Mouse (Mus musculus): Measurements from ENCODE around the gene Ptprk.

The Ptprk gene

DNA sequence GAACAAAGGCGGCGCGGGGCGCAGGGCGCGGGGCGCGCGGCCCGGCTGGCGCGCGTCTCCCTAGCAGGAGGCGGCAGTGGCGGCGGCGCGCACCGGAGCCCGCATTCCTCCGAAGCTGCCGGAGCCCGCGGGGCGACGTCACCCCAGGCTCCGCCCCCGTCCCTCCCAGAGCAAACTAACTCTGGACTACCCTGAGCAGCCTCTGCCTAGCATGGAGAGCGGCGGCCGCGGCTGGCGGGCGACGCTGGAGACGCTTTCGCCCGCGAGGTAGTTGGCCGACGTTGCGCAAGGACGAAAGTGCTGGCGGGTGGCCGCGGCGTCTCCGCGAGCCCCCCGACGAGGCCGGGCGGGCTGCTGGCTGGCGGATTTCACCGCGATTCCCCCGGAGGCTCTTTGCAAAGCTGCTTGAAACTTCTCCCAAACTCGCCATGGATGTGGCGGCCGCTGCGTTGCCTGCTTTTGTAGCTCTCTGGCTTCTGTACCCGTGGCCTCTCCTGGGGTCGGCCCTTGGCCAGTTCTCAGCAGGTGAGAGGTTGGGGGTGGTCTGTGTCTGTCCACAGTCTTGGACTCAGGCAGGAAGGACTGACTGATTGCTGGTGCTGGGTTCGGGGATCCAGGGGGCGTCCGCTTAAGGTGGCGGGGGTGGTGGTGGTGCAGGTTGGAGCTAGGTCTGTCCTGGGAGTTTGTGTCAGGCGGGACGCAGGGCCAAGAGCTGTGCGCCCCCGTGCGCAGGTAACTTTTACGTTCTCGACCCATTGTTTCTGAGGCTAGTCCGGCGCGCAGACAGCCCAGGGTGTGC, at the start of gene Ptprk:
TSS of gene Ptprk (plus strand) at position 168 of the 799 bp plus-strand sequence.
- peak; percentile 96 for DNase-seq (ENCODE audit: low read depth, low spot score)

DNA sequence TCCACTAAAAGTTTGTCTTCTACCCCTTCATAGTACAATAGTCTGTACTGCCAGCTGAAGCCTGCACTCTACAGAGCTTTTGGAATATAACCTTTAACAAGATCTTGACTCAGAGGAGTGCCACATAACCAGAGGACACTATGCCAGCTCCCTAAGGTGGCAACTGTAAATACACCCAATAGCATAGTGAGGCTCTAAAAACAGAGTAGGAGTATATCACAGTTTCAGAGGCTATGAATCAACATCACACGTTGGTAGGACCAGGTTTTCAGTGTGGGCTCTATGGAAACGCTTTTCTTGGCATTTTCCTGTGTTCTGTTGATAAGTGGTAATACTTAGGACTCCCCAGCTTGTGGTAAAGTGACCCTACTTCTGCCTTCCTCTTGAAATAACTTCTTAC, 46.8 kb upstream of the Ptprk start:
- no peak for DNase-seq (ENCODE audit: low read depth, low spot score)

DNA sequence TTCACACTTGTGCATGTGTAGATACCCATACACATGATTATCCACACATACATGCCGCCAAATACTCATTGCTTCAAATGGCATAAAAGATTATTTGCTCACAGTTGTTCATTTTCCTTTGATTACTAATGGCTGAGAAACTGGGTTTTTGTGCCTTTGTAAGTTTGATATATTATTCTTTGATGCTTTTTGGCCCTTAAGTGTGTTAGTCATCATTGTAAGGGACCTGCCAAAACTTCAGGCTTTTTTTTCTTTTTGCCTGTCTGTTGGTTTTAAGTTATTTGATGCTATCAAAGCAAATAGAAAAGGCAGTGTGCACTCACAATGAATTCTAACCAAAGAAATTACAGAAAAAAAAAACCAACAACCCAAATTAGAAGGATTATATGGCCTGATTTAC, 38.2 kb upstream of the Ptprk start:
- DNase-seq (ENCODE audit: low read depth, low spot score): no peak

DNA sequence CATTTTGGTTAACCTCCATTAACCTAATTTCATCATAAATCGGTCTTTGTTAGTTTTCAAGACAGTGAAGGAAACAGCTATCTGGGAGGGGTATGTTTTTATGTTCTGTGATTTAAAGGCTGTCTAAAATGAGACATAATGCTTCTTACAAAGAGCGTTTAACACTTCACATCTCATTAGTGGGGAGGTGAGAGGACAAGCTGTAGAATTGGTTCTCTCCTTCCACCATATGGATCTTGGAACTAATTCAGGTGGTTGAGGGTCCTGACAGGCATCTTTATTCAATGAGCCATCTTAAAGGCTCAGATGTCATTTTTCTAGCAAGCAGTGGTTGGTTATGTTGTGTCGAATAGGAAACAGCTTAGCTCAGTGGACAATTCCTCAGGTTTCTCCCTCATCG, 19.9 kb upstream of the Ptprk start:
- no peak for DNase-seq (ENCODE audit: low read depth, low spot score)

DNA sequence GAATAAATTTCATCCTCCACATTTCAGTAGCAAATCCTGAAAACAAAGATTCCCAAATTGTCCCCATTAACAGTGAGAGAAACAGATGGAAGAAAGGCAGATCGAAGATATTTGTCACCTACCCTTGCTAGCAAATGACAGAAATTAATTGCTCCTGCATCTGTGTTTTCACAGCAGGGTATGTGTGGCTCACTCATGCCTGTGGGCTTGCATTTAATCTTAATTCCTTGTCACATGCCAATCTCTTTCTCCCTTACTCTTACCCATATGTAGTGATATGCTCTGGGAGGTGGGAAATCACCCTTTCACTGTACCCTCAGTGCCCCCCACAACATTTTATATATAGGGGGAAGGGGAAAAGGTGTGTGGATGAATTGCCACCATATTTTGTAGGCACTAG, 15.4 kb upstream of the Ptprk start:
- DNase-seq (ENCODE audit: low read depth, low spot score): no peak

DNA sequence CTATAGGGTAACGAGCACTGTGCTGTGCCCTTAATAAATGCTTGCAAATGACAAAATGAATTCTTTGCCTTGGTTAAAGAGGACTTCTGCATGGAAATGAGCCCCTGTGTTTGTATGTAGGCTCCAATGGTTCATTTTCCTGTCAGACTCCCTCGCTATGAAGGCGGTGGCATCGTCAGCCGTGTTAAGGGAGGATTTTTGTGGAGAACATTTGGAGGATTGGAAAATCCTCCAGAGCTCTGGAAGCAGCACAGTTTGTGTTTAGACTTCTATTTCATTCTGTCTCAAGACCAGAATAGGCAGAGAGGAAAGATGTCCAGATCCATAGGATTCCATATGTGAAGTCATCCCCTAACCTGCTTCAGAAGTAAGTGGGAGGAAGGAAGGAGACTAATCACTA, 6.6 kb upstream of the Ptprk start:
- DNase-seq (ENCODE audit: low read depth, low spot score): no peak

DNA sequence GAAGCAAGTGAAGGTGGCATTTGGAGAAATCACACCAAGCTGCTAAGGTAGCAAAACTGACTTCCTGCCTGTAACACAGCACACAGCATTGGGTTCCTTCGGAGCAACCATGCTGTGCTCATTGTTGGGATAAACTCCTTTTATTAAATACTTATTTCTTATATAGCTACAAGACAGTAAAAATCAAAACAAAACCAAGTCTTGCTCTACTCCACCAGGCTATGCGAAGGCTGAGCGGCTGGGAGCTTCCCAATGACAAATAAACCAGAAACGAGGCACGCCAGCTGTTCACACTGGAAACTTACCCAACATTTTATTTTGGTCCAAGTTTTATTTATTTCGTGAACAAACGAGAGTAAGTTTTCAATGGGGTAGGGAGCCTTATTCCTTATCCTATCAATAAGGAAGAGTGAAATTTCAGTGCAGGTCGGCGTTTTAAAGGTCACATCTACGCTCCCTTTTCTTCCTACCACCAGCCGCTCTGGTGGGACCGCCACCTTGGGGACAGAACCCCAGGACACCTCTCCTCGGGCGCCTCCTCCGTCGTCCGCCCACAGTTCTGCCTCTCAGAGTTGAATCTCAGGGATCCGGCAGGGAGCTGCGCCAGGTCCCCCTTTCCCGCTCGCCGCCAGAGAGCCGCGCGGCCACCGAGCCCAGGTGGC, 498 bp upstream of the Ptprk start:
- DNase-seq (ENCODE audit: low read depth, low spot score): peak; percentile 58

DNA sequence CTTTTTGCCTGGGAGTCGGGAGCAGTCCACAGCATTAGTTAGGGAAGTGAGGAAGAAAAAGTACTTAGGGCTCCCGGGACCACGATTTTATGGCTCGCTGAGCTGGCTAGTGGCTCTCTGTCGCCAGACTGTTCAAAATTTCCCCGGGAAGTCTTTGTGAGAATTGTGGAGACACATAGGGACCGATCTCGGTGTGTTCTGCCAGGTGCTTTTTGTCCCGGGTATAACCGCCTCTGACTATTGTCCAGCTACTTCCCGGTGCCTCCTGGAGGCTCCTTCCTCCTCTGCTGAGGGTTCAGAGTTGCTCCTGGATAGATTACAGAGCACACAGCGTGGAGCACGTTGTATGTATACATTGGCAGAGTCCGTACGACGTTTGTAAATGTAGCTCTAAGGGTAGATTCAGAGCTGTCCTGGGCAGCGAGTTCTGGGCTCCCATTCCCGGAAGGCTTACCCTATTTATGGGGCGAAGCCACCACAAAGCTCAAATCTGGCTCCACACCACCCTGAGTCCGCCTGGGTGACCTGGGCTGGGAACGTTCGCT, 943 bp downstream of the Ptprk start:
- peak; percentile 39 for DNase-seq (ENCODE audit: low read depth, low spot score)

DNA sequence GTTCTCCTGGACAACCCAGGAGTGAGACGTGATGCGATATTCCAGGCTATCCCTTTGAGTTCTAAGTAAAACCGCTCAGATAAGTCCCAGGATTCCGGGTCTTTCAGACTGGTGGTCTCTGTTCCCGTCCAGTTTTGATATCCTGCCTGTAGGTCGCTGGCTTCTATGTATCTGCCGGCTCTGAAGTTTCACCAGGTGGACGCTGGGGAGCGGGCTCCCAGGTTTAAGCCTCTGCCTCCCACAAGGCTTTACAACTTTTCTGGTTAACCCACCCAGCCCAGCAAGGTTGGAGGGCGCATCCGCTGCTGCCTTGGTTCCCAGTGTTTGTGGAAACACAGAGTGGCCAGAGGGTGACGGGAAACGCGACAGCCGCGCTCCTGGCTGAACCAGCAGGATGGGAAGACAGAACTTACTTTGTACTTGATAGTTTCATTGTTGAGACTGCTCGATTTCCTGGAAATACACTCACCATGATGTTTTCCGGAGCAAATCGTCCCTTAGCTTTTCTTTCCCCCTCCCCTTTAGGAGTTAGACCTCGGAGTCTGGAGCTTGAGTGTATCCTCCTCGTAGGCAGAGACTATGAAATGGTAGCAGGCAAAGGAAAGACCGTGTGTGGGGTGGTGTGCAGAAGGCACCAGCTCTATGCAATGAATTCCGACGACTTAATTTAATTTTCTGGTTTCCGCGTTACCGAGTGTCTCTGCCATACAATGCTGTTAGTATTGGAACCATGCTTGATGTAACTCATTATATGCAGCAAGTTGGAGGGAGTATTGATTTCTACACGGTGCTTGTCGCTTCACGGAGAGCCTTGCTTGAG, 1.6 kb downstream of the Ptprk start:
- DNase-seq (ENCODE audit: low read depth, low spot score): peak; percentile 56

DNA sequence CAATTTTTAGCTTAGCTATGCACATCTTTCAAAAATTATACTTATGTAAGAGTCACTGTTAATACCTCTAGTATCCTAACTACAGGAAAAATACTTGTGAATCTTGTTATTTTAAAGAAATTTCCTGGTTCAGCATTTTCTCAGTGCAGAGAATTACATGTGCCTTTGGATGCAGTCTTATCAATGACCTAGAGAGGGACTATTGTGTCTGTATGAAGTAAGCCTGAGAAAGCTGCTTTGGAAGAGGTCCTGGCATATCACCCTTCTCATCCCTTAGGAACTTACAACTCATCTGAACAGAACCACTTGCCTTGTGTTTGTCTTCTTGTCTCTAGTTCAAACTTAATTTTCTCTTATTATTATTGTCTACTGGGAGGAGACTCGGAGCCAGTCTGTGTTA, 3.6 kb downstream of the Ptprk start:
- no peak for DNase-seq (ENCODE audit: low read depth, low spot score)

DNA sequence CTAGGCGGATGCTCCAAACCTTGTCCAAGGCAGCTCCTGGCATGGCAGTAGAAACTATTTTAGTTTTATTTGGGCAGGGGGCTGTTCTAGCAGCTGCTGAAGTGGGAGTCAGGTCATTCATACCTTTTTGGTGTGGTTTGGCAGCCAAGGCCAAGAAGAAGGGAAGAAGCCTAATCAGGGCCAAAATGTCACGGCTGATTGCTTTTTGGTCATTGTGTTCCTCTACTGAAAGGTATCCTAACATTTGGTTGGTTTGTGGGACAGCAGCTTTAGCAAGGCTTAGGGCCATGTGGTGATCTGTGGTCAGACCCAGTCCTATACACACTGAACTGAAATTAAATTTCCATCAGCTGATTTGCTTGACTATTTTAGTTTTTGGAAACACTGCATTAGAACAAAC, 6.6 kb downstream of the Ptprk start:
- DNase-seq (ENCODE audit: low read depth, low spot score): no peak

DNA sequence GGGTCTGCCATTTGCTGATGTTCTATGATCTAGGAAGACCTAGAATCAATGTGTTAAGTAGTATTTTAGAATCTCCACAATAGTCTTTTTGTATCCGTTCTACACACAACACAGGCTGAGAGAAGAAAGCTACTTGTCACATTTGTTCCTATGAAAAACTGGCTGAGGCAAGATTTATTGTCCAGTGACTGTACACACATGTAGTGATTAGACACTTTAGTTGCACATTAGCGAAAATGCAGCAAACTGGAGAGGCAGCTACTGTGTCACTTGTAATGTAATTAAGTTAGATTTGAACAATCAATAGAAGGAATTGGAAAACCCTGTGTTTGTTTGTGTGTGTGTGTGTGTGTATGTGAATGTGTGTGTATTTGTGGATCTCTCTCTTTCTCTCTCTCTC, 8.6 kb downstream of the Ptprk start:
- no peak for DNase-seq (ENCODE audit: low read depth, low spot score)

DNA sequence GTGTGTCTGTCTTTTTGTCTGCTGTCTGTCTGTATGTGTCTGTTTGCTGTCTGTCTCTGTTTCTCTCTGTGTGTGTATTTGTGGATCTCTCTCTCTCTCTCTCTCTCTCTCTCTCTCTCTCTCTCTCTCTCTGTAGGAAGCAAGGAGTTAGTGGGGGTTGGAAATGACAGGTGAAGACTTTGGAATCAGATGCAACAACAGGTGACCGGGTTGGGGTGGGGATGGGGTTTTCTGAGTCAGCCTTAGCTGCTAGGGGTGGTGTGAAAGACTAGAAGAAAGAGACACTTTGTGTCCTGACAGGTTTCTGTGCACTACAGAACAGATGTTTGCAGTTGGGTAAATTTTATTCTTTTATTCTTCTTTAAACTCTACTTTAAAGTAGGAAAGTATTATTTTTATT, 9.0 kb downstream of the Ptprk start:
- no peak for DNase-seq (ENCODE audit: low read depth, low spot score)

DNA sequence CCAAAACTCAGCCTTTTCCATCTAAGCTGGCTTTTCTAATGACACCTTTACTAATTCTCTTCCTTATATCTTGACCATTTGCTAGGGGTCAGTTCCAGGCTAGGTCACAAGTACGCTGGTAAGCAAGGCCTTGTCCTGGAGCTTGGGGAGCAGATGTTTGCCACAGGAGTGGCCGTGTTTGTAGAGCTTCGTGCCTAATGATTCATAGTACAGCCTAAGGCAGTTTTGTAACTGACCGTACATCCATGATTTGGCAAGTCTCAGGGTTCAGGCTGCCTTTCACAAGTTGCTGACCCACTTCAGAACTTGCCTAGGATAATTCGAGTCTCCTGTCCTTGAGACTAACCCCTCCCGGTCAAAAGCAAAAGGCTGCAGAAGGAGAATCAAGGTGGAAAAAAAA, 12.7 kb downstream of the Ptprk start:
- DNase-seq (ENCODE audit: low read depth, low spot score): no peak

DNA sequence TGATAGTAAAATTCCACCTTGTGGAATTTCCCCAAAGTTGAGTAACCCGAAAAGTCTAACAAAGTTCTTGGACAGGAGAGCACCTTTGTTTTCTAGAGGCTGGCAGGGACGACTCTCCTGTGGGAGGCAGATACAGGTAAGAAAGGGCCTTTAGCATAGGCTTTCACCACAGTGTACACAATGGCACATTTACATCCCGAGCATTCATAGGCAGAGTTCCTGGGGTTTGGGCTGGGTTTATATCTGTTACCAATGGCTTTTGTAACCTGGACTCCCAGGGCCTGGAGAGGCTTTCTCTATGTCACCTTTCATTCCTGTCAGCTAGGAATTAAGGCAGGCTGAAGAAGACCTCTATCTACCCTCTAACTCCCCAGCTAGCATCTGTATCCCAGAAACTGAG, 13.1 kb downstream of the Ptprk start:
- DNase-seq (ENCODE audit: low read depth, low spot score): no peak

DNA sequence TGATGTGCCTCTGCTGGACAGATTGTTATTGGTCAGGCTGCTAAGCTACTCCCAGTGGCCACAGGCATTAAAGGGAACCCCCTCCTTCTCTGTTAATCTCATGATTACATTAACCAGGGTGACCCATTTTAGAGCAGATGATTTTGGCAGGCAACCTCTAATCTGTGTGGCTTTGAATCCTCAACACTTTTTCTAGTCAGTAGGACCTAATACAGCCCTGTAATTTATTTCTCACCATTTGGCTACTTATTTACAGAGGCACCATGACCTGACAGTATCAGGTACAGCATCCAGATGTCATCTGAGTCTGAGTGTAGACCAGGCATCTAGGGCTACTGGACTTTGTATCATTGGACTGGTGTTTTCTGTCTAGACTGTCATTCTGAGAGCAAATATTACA, 21.4 kb downstream of the Ptprk start:
- no peak for DNase-seq (ENCODE audit: low read depth, low spot score)

DNA sequence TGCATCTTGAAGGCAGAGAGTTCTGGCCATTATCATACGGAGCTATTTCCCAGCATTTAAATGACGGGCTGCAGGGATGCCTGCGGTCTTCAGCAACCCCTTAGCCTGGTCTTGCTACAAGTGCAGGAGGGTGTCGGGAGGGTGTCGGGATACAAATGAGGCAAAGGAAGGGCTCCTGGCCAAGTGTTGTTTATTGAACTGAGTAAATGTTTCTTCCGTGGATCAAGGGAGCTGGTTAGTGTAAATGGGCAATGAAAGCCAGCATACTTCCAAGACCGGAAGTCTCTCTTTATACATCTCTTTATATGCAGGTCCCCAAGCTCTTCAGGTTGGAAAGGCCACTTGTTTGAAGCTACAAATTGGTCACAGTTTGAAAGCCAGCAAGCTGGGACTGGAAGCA, 23.0 kb downstream of the Ptprk start:
- no peak for DNase-seq (ENCODE audit: low read depth, low spot score)

DNA sequence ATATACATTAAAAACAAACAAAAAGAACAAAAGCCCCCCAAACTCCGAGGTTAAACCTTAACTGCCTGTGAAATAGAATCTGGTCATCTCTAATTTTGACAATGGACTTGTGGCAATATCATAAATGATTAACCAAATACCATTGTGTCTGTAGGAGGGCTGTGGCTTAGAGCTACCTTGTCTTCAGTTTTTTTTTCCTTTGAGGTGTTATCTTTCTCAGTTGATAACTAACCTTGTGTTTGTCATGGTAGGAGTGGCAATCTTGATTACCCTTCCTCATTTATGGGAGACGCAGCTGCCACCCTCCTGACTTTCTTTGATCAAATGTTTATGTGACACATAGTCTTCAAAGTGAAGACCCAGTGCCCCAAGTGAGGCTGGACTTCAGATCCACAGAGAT, 24.3 kb downstream of the Ptprk start:
- DNase-seq (ENCODE audit: low read depth, low spot score): no peak

DNA sequence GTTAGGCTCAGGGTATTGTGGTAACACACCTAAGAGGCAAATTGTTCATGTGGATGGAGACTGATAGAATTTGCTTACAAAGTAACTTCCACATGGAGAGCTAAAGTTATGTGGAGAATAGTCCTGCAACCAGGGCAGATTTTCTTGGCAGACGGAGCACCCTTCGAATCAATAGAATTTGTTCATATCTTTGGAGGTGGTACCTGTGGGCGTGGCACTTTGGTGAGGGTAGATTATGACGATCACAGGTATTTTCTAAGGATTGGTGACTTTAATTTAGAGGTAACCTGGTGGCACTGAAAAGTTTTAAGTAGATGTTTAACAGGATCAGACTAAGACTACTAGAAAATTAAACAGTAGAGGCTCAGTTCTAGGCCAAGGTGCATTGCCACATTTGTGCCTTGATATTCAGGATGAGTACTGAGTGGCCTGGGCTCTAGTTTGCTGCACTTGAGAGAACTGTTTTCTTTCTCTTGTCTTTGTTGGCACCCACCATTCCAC, 28.8 kb downstream of the Ptprk start:
- DNase-seq (ENCODE audit: low read depth, low spot score): no peak

DNA sequence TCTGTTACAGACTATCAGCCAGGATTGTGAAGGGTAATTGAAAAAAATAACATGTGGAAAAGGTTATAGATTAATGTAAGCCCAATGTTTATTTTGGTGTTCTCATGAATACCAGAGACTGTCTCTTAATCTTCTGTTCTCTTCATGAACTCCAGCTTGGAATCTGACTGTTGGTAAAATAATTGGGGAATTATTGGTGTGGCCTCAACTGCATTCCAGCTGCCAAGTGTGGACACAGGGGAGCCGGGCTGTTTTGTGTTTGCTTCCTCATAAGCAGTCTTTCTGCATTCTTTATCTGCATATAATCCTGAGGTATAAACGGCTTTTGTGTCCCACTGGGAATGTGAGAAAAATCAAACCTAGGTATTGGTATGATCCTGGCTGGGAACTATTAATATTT, 29.3 kb downstream of the Ptprk start:
- no peak for DNase-seq (ENCODE audit: low read depth, low spot score)

DNA sequence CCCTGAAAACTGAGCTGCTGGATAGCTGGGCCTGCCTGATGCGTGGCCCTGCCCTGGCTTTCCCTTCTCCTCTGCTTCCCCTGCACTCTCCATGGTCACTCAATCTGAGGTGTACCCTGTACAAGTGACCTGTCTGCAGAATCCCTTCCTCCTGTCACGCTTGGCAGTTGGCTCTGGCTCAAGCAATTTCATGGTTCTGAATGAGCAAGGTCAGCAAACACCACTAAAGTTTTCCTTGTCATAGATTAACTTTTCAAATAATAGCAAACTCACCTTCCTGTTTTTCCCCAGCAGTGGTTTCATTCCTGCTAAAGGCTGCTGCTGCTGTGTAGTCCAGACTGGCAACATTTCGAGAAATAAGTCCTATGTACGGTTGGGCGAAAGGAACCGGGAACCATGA, 30.6 kb downstream of the Ptprk start:
- no peak for DNase-seq (ENCODE audit: low read depth, low spot score)
